Mouse (Mus musculus) cerebellum, adult 2 months (tissue): ENCODE measurements at regions not wholly inside any gene's neighbourhood (a gene's known extent, or its start where the extent isn't known, plus 50 kb on each side); places are given as distances from the start of the nearest gene placed in this dataset.

Source experiments
- CTCF ChIP-seq: fragments of 200-500 bp; IDR thresholded peaks from 2 replicates; pipeline ENCODE4 v1.5.1; 2011; ENCODE audit warnings: low read depth, mild to moderate bottlenecking, control low read depth, low read length, moderate library complexity, borderline replicate concordance; ENCODE audit not compliant: insufficient read depth
- POLR2A ChIP-seq: fragments of 200-500 bp; IDR thresholded peaks from 2 replicates; pipeline ENCODE4 v1.6.1; 2011; ENCODE audit warnings: low read length, control low read depth, borderline replicate concordance; ENCODE audit not compliant: insufficient read depth

- TF ChIP-seq POLR2A (no peak), CTCF (no peak)
These were observed 173.0 kb downstream of the Fndc1 start for GRCm38 (mm10) chr17:7654064-7654564.
